Mouse (Mus musculus): ENCODE results near the gene Myo5c. TPM values are rescaled to one million over a fixed set of nuclear protein-coding genes. Genes with fewer than 3 reads are reported as not detected.
A peak's percentile ranks its signal among the peaks of the same experiment; 100 is the strongest.

Gene Myo5c
- polyA plus RNA-seq (2015; fragmentation: Nextera tagmentation; extraction: Ambion mirVana) = 38.3 and 40.1 TPM in 2 replicates

DNA sequence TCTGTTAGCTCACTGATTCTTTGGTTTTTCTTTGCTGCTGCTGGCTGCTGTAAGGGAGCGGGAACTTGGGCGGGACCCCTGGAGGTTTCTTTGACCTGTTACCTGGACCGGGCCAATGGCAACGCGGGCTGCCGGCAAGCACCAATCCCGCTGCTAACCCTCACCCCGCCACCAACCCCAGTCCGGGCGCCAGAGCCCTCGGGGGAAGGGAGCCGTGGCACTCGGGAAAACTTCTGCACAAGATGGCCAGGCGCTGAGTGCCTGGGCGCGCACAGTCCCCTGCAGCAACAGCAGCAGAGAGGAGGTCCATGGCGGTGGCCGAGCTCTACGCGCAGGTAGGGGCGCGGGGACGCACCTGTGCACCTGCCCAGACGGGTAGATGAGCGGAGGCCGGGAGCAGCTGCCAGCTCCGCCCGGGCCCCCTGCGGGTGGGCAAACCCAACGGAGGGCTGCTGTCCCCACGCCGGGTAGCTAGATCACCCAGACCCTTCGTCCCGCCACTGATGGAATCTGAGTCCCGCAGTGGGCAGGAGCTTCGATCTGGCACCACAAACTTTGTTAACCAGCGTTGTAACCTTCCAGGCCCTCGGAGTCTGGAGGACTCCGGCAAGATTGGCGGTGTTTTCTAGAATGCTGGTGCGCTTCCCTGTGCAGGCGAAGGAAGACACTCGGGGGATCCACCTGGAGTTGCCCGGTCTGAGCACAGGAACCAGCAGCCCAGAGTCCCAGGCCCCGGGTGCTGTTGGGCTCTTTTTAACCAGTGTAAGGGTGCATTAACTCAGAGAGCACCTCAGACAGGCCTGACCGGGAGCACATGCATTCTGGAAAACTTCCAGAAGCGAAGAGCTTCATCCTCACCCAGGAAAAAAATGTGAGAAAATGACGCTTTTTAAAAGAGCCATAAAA, at the start of gene Myo5c:
Gene Myo5c (plus strand): TSS at position 180 of the 906 bp plus-strand sequence.
- Histone ChIP-seq H3K27ac (ENCODE audit: low read length) (peak within 1 kb of the TSS; percentile 92), H3K9ac (ENCODE audit: low read length) (peak within 1 kb of the TSS; percentile 78)

DNA sequence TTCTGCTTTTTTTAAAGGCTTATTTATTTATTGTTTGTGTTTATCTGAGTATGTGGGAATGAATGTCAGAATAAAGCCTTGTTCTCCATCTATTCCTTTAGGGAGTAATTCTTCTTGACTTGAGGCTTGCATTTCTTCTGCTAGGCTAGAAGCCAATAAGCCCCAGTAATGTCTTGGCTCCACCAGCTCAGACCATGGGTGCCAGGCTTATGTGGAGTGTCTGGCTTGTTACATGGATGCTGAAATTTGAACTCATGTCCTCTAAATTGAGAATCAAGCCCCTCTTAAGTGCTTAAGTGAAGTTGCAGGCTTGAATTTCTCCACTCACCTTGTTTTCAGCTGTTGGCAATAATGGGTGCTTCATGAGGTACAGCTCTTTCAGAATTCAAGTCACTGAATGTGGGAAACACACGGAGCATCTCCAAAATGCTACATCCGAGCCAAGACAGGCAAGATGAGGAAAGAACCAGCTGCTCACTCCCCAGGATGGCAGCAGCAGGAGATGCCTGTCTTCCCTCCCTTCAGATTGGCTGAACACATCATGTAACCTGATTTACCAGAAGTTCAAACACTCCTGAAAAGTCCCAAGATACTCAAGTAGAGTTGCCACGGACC, 44.1 kb upstream of the Myo5c start:
- H3K4me3 ChIP-seq (ENCODE audit: low read length) = no peak overlapping the region
- H3K9ac ChIP-seq (ENCODE audit: low read length) = no peak overlapping the region
- H3K36me3 ChIP-seq (ENCODE audit: control insufficient read depth, insufficient read depth, low read length) = peaks cover 3% of the 10 kb centered on the region; the same call in 1 of the 2 replicates
- no peak overlapping the region for H3K27ac ChIP-seq (ENCODE audit: low read length)
- 83% methylated on average over 3 of the region's 3 CpGs for WGBS
- no peak overlapping the region for H3K4me2 ChIP-seq (ENCODE audit: low read depth, low read length)
- no peaks in the 10 kb centered on the region for H3K4me1 ChIP-seq (replicated peaks; ENCODE audit: control insufficient read depth, insufficient read depth, low read length)
- ATAC-seq (ENCODE audit: low read depth) = no peak
- no peaks in the 10 kb centered on the region for H3K27me3 ChIP-seq (ENCODE audit: control insufficient read depth, insufficient read depth, low read depth, low read length)
- no peaks in the 10 kb centered on the region for H3K9me3 ChIP-seq (ENCODE audit: control insufficient read depth, low read length)

More for the DNA sequence above, at the start of gene Myo5c:
- Histone ChIP-seq H3K4me1 (replicated peaks; ENCODE audit: control insufficient read depth, insufficient read depth, low read length) (peaks cover 6% of the 10 kb centered on the region; the same call in 1 of the 2 replicates), H3K4me3 (ENCODE audit: low read length) (peak within 1 kb of the TSS; percentile 58), H3K36me3 (ENCODE audit: control insufficient read depth, insufficient read depth, low read length) (no peaks in the 10 kb centered on the region), H3K27me3 (ENCODE audit: control insufficient read depth, insufficient read depth, low read depth, low read length) (peaks cover 7% of the 10 kb centered on the region; the same call in 1 of the 2 replicates), H3K9me3 (ENCODE audit: control insufficient read depth, low read length) (no peaks in the 10 kb centered on the region), H3K4me2 (ENCODE audit: low read depth, low read length) (peak within 1 kb of the TSS; percentile 54)
- 2% methylated on average over 48 of the region's 48 CpGs for WGBS
- ATAC-seq (ENCODE audit: low read depth) = peak; percentile 66

DNA sequence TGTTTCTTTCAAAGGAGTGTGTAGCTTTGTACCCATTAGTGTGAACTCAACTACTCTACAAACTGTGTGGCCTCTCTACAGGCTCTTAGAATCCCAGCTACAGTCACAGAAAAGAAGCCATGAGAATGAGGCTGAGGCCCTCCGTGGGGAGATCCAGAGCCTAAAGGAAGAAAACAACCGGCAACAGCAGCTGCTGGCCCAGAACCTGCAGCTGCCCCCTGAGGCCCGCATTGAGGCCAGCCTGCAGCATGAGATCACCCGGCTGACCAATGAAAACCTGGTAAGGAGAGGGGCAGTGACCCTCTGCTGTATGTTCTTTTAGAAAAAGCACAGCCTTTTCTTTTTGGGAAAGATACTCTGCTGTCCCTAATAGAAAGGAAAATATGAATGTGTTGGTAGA, 38.0 kb upstream of the Myo5c start:
- Histone ChIP-seq H3K9ac (ENCODE audit: low read length) (no peak overlapping the region), H3K4me3 (ENCODE audit: low read length) (no peak overlapping the region), H3K4me1 (replicated peaks; ENCODE audit: control insufficient read depth, insufficient read depth, low read length) (no peaks in the 10 kb centered on the region), H3K36me3 (ENCODE audit: control insufficient read depth, insufficient read depth, low read length) (peaks cover 3% of the 10 kb centered on the region; the same call in 1 of the 2 replicates), H3K27me3 (ENCODE audit: control insufficient read depth, insufficient read depth, low read depth, low read length) (no peaks in the 10 kb centered on the region), H3K4me2 (ENCODE audit: low read depth, low read length) (no peak overlapping the region), H3K9me3 (ENCODE audit: control insufficient read depth, low read length) (no peaks in the 10 kb centered on the region), H3K27ac (ENCODE audit: low read length) (no peak overlapping the region)
- WGBS = 67% methylated on average over 4 of the region's 4 CpGs
- ATAC-seq (ENCODE audit: low read depth) = no peak

DNA sequence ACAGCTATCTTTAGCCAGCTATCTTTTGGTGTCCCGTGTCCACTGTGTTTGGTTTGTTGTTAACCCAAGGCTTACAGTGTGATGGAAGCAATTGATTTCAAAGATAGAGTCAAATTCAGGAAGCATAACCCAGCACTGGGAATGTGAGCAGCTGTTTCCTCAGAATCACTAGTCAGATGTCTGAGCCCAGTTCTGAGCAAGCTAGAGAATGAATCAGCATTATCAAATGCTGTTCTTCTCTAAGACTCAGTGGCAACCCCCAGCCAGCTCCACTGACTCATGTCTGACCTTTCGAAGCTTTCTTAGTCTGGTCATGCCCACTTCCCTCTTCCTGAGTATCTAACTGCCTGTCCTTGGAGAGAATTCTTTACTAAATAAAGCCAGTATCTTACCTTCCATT, 35.5 kb upstream of the Myo5c start:
- H3K4me1 ChIP-seq (replicated peaks; ENCODE audit: control insufficient read depth, insufficient read depth, low read length) = no peaks in the 10 kb centered on the region
- 51% methylated on average over 2 of the region's 2 CpGs for whole genome bisulfite sequencing
- H3K27ac ChIP-seq (ENCODE audit: low read length) = no peak overlapping the region
- no peaks in the 10 kb centered on the region for H3K27me3 ChIP-seq (ENCODE audit: control insufficient read depth, insufficient read depth, low read depth, low read length)
- no peak for ATAC-seq (ENCODE audit: low read depth)
- no peak overlapping the region for H3K9ac ChIP-seq (ENCODE audit: low read length)
- H3K4me3 ChIP-seq (ENCODE audit: low read length) = no peak overlapping the region
- no peaks in the 10 kb centered on the region for H3K9me3 ChIP-seq (ENCODE audit: control insufficient read depth, low read length)
- no peak overlapping the region for H3K4me2 ChIP-seq (ENCODE audit: low read depth, low read length)
- peaks cover 3% of the 10 kb centered on the region for H3K36me3 ChIP-seq (ENCODE audit: control insufficient read depth, insufficient read depth, low read length)

DNA sequence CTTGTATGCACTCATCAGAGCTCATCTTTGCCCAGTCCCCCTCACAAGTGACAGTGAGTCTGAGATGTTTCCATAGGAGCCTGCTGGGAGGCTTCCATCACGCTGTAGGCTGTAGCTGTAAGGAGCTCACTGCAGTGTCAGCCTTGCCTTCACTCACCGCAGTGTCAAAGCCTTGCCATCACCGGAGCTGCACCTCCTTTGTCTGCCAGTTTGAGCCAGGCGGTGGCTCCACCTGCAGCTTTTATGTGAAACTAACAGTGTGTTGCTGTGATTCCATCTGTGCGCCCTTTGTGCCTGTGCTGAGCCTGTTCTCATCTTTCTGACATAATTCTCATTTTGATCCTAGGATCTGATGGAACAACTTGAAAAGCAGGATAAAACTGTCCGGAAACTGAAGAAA, 34.5 kb upstream of the Myo5c start:
- Histone ChIP-seq H3K27ac (ENCODE audit: low read length) (no peak overlapping the region), H3K4me2 (ENCODE audit: low read depth, low read length) (no peak overlapping the region), H3K36me3 (ENCODE audit: control insufficient read depth, insufficient read depth, low read length) (peaks cover 3% of the 10 kb centered on the region), H3K4me1 (replicated peaks; ENCODE audit: control insufficient read depth, insufficient read depth, low read length) (no peaks in the 10 kb centered on the region), H3K9ac (ENCODE audit: low read length) (no peak overlapping the region), H3K27me3 (ENCODE audit: control insufficient read depth, insufficient read depth, low read depth, low read length) (no peaks in the 10 kb centered on the region), H3K4me3 (ENCODE audit: low read length) (no peak overlapping the region), H3K9me3 (ENCODE audit: control insufficient read depth, low read length) (no peaks in the 10 kb centered on the region)
- WGBS = 64% methylated on average over 6 of the region's 6 CpGs
- ATAC-seq (ENCODE audit: low read depth) = no peak

DNA sequence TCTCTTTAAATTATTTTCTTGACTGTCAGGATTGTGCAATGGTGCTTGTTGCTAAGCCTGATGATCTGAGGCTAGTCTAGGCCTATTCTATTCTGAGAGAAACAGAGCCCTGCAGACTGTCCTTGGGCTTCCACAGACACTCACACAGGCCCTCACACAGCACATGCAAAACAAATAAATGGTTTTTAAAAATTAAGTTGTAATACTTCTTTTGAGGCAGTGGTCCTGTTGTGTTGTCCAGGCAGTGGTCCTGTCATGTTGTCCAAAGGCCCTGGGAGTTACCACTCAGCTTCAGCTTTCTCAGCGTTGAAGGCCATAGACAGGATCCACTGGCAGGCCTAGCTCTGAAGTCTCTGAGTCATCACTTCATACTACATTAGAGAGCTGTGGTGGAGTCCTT, 30.3 kb upstream of the Myo5c start:
- Histone ChIP-seq H3K36me3 (ENCODE audit: control insufficient read depth, insufficient read depth, low read length) (peaks cover 3% of the 10 kb centered on the region), H3K27me3 (ENCODE audit: control insufficient read depth, insufficient read depth, low read depth, low read length) (no peaks in the 10 kb centered on the region), H3K4me3 (ENCODE audit: low read length) (no peak overlapping the region), H3K27ac (ENCODE audit: low read length) (no peak overlapping the region), H3K9ac (ENCODE audit: low read length) (no peak overlapping the region), H3K9me3 (ENCODE audit: control insufficient read depth, low read length) (no peaks in the 10 kb centered on the region), H3K4me2 (ENCODE audit: low read depth, low read length) (no peak overlapping the region), H3K4me1 (replicated peaks; ENCODE audit: control insufficient read depth, insufficient read depth, low read length) (no peaks in the 10 kb centered on the region)
- ATAC-seq (ENCODE audit: low read depth) = no peak
- 88% methylated on average over 1 of the region's 1 CpGs for WGBS

DNA sequence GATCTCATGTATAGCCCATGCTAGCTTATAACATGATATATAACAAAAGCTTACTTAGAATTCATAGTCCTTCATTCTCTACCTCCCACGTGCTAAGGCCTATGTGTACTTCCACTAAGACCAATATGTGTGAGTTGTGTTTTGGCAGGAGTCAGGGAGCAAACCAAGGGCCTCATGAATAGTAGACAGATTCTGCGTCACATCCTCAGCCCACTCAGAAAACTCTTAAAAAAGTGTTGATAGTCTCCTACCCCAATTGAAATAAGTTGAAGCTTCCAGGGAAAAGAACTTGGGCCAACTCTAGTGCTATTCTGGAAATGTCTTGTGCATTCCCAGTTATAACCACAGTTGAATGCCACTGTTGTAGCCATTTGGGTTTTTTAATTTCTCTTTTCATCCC, 29.8 kb upstream of the Myo5c start:
- Histone ChIP-seq H3K27ac (ENCODE audit: low read length) (no peak overlapping the region), H3K4me2 (ENCODE audit: low read depth, low read length) (no peak overlapping the region)
- WGBS = 92% methylated on average over 2 of the region's 2 CpGs

DNA sequence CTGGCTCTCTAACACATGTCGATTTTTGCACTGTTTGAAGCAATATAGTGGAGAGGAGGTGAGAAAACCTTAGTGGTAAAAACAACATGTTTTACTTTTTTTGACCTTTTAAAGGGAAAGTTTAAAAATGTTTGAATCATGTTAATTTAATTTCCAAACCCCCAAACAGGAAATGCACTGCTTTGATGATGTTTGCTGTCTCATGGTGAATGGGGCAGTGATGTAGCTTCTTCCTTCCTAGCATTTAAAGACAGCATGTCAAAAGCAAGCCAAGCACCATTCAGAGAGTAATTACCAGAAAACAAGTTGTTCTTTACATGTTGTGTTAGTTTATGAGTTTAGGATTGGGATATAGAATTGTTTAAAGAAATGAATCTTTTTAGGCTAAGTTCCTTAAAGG, 22.6 kb upstream of the Myo5c start:
- Histone ChIP-seq H3K4me2 (ENCODE audit: low read depth, low read length) (no peak overlapping the region), H3K36me3 (ENCODE audit: control insufficient read depth, insufficient read depth, low read length) (no peaks in the 10 kb centered on the region; the same call in 1 of the 2 replicates), H3K4me3 (ENCODE audit: low read length) (no peak overlapping the region), H3K27me3 (ENCODE audit: control insufficient read depth, insufficient read depth, low read depth, low read length) (no peaks in the 10 kb centered on the region), H3K27ac (ENCODE audit: low read length) (no peak overlapping the region), H3K9ac (ENCODE audit: low read length) (no peak overlapping the region), H3K4me1 (replicated peaks; ENCODE audit: control insufficient read depth, insufficient read depth, low read length) (no peaks in the 10 kb centered on the region), H3K9me3 (ENCODE audit: control insufficient read depth, low read length) (no peaks in the 10 kb centered on the region)
- WGBS = 68% methylated on average over 1 of the region's 1 CpGs
- ATAC-seq (ENCODE audit: low read depth) = no peak

More for the DNA sequence above, 29.8 kb upstream of the Myo5c start:
- H3K36me3 ChIP-seq (ENCODE audit: control insufficient read depth, insufficient read depth, low read length) = peaks cover 3% of the 10 kb centered on the region
- no peak overlapping the region for H3K9ac ChIP-seq (ENCODE audit: low read length)
- H3K9me3 ChIP-seq (ENCODE audit: control insufficient read depth, low read length) = no peaks in the 10 kb centered on the region
- H3K4me1 ChIP-seq (replicated peaks; ENCODE audit: control insufficient read depth, insufficient read depth, low read length) = no peaks in the 10 kb centered on the region
- H3K4me3 ChIP-seq (ENCODE audit: low read length) = no peak overlapping the region
- no peaks in the 10 kb centered on the region for H3K27me3 ChIP-seq (ENCODE audit: control insufficient read depth, insufficient read depth, low read depth, low read length)
- no peak for ATAC-seq (ENCODE audit: low read depth)

DNA sequence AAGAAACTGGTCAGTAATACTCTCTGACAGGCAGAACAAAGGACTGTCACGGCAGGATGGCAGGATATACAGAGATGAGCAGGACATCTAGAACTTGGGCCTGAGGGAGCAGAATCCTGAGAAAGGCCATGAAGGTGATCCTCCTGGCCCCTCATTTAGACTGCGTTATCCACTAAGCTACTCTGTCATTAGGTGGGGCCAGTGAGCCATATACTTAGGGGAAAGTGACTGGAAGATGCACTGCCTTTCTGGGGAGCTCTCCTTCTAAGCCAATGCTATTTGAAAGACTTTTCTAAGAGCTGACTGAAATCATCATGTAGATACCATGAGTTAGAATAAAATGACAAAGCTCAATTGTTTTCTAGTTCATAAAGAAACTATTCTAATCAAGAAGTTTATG, 21.6 kb upstream of the Myo5c start:
- H3K27me3 ChIP-seq (ENCODE audit: control insufficient read depth, insufficient read depth, low read depth, low read length) = no peaks in the 10 kb centered on the region
- no peak overlapping the region for H3K4me3 ChIP-seq (ENCODE audit: low read length)
- H3K9me3 ChIP-seq (ENCODE audit: control insufficient read depth, low read length) = no peaks in the 10 kb centered on the region
- ATAC-seq (ENCODE audit: low read depth) = no peak
- H3K4me1 ChIP-seq (replicated peaks; ENCODE audit: control insufficient read depth, insufficient read depth, low read length) = no peaks in the 10 kb centered on the region
- H3K4me2 ChIP-seq (ENCODE audit: low read depth, low read length) = no peak overlapping the region
- H3K36me3 ChIP-seq (ENCODE audit: control insufficient read depth, insufficient read depth, low read length) = no peaks in the 10 kb centered on the region; the same call in 1 of the 2 replicates
- no peak overlapping the region for H3K27ac ChIP-seq (ENCODE audit: low read length)
- H3K9ac ChIP-seq (ENCODE audit: low read length) = no peak overlapping the region
- 70% methylated on average over 2 of the region's 2 CpGs for WGBS

All from lung, embryonic 16.5 days (tissue).